Mouse (Mus musculus) liver, embryonic 16.5 days (tissue): ENCODE data around the gene Paqr6. TPM values are rescaled to one million over a fixed set of nuclear protein-coding genes. Genes with fewer than 3 reads are reported as not detected.

ENCODE experiments used
- ATAC-seq: fragments of 200-750 bp; cut with Nextera tagmentation; 2 replicates; pipeline ENCODE4 v1.8.0; 2017; ENCODE audit warnings: low read depth, mild to moderate bottlenecking, moderate number of reproducible peaks, moderate library complexity
- H3K27ac ChIP-seq: fragments of 300-500 bp; sonication (generic); 2 replicates; pipeline ENCODE4 v1.5.1; 2014; ENCODE audit warnings: mild to moderate bottlenecking, low read length
- H3K27me3 ChIP-seq: fragments of 300-500 bp; sonication (generic); 2 replicates; pipeline ENCODE4 v1.6.1; 2014; ENCODE audit warnings: low read depth, low read length, mixed read lengths; ENCODE audit not compliant: control insufficient read depth, insufficient read depth
- H3K36me3 ChIP-seq: fragments of 300-500 bp; sonication (generic); 2 replicates; pipeline ENCODE4 v1.6.1; 2014; ENCODE audit warnings: mild to moderate bottlenecking; ENCODE audit not compliant: control insufficient read depth, insufficient read depth
- H3K4me1 ChIP-seq: fragments of 300-500 bp; sonication (generic); 2 replicates; pipeline ENCODE4 v1.6.1; 2014; ENCODE audit warnings: low read depth, low read length, mixed read lengths; ENCODE audit not compliant: control insufficient read depth
- H3K4me2 ChIP-seq: fragments of 300-500 bp; sonication (generic); 2 replicates; pipeline ENCODE4 v1.6.1; 2014; ENCODE audit warnings: low read depth, low read length, mixed read lengths
- H3K4me3 ChIP-seq: fragments of 300-500 bp; sonication (generic); 2 replicates; pipeline ENCODE4 v1.5.1; 2014; ENCODE audit warnings: low read depth, mild to moderate bottlenecking, low read length
- H3K9ac ChIP-seq: fragments of 300-500 bp; sonication (generic); 2 replicates; pipeline ENCODE4 v1.6.1; 2014; ENCODE audit warnings: low read depth, low read length
- H3K9me3 ChIP-seq: fragments of 300-500 bp; sonication (generic); replicated peaks from 2 replicates; pipeline ENCODE4 v1.6.1; 2016; ENCODE audit warnings: low read length; ENCODE audit not compliant: control insufficient read depth
- WGBS: fragments of 180-500 bp; shearing (Covaris S2); extraction: QIAGEN DNeasy Blood & Tissue Kit; methylation state at CpG from one replicate; pipeline ENCODE4 v1.1.7; 2014; ENCODE audit not compliant: insufficient replicate concordance; 5-methylcytosine and 5-hydroxymethylcytosine counted together
- polyA plus RNA-seq: library from polyadenylated mRNA; unstranded; fragments of >200 nt; fragmentation: Nextera tagmentation; extraction: Ambion mirVana; gene quantifications from 2 replicates; pipeline ENCODE4 v1.2.1, GENCODE M21; 2015

The Paqr6 gene
- polyA plus RNA-seq, 1 experiment from 2014 or later, result 7.0 TPM

DNA sequence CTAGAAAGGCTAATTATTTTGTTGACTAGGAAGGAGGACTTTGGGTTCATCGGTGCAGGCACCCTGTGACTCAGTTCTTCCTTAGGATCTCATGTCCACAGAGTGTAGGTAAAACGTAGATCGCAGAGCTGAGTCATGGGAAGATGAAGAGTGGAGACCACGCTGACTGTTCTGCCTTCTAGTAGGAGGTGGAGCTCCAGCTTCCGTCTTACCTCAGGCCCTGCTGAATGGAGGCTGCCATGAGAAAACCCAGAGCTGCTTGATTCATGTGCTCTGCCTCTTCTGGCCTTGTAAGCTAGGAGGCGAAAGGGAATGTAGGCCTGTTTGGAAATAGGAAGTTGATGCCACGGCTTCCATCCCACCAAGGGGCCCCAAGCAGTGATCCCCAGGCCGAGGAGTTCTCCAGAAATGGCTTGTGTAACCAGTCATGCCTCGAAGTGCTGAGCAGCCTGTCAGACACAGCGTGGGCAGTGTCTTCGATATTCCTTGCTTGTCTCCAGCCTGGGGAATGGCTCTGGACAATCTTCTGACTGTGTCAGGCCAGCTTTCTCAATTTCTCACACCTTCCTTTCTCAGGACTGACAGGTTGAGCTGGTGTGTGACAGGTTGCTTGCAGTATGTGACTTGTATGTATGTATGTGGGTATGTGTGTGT is 26.9 kb upstream of the Paqr6 start:
- Histone ChIP-seq H3K27ac (peak overlapping the region; percentile 89), H3K9ac (peak overlapping the region; percentile 93), H3K27me3 (no peaks in the 10 kb centered on the region), H3K36me3 (peaks cover 4% of the 10 kb centered on the region), H3K9me3 (no peaks in the 10 kb centered on the region), H3K4me3 (peak overlapping the region; percentile 87), H3K4me1 (peaks cover 45% of the 10 kb centered on the region), H3K4me2 (peak overlapping the region; percentile 86)
- peak; percentile 43 for ATAC-seq
- 20% methylated on average over 11 of the region's 11 CpGs for WGBS

GRCm38 (mm10) chr3:88338316-88338715 is 26.1 kb upstream of the Paqr6 start:
- Histone ChIP-seq H3K4me3 (peak overlapping the region; percentile 27), H3K9me3 (no peaks in the 10 kb centered on the region), H3K4me1 (peaks cover 45% of the 10 kb centered on the region), H3K4me2 (peak overlapping the region; percentile 86), H3K27ac (peak overlapping the region; percentile 79), H3K9ac (peak overlapping the region; percentile 48), H3K36me3 (peaks cover 12% of the 10 kb centered on the region), H3K27me3 (no peaks in the 10 kb centered on the region)
- 22% methylated on average over 7 of the region's 7 CpGs for WGBS
- ATAC-seq, result peak; percentile 42

- Histone ChIP-seq H3K27ac (peak overlapping the region; percentile 79), H3K27me3 (no peaks in the 10 kb centered on the region), H3K9me3 (no peaks in the 10 kb centered on the region), H3K9ac (peak overlapping the region; percentile 48), H3K4me3 (peak overlapping the region; percentile 27), H3K4me1 (peaks cover 40% of the 10 kb centered on the region), H3K4me2 (peak overlapping the region; percentile 86), H3K36me3 (peaks cover 19% of the 10 kb centered on the region)
- no peak for ATAC-seq
- 54% methylated on average over 3 of the region's 3 CpGs for WGBS
Measured at GRCm38 (mm10) chr3:88339006-88339405, 25.4 kb upstream of the Paqr6 start.

GRCm38 (mm10) chr3:88350732-88351131 is 13.7 kb upstream of the Paqr6 start:
- Histone ChIP-seq H3K27ac (no peak overlapping the region), H3K27me3 (no peaks in the 10 kb centered on the region), H3K9me3 (no peaks in the 10 kb centered on the region), H3K36me3 (peaks cover 91% of the 10 kb centered on the region), H3K4me3 (no peak overlapping the region), H3K9ac (no peak overlapping the region), H3K4me1 (no peaks in the 10 kb centered on the region), H3K4me2 (no peak overlapping the region)
- 88% methylated on average over 13 of the region's 13 CpGs for WGBS
- no peak for ATAC-seq

DNA sequence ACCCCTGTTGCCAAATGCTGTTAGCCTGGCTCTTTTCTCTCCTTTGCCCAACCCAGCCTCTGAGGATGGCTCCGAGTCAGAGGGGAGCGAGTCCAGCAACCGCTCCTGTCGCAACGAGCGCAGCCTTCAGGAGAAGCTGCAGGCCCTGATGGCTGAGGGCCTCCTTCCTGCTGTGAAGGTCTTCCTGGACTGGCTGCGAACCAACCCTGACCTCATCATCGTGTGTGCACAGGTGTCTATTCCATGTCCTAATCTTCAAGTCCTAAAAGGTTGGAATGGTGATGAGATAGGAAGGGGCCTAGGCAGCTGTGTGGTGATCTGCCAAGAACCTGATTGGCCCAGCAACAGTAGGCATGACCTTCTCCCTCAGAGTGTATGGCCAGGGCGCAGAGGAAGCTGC is 11.5 kb upstream of the Paqr6 start:
- 89% methylated on average over 9 of the region's 9 CpGs for WGBS
- Histone ChIP-seq H3K9me3 (no peaks in the 10 kb centered on the region), H3K4me2 (no peak overlapping the region), H3K27me3 (no peaks in the 10 kb centered on the region), H3K9ac (no peak overlapping the region), H3K4me3 (no peak overlapping the region), H3K36me3 (peaks cover 92% of the 10 kb centered on the region), H3K4me1 (no peaks in the 10 kb centered on the region), H3K27ac (no peak overlapping the region)
- no peak for ATAC-seq

GRCm38 (mm10) chr3:88354396-88355165 is 9.8 kb upstream of the Paqr6 start:
- H3K4me3 ChIP-seq, result no peak overlapping the region
- no peaks in the 10 kb centered on the region for H3K4me1 ChIP-seq
- no peaks in the 10 kb centered on the region for H3K9me3 ChIP-seq
- no peak for ATAC-seq
- H3K36me3 ChIP-seq, result peaks cover 96% of the 10 kb centered on the region
- H3K27me3 ChIP-seq, result no peaks in the 10 kb centered on the region
- no peak overlapping the region for H3K27ac ChIP-seq
- H3K9ac ChIP-seq, result no peak overlapping the region
- 91% methylated on average over 8 of the region's 8 CpGs for WGBS
- H3K4me2 ChIP-seq, result no peak overlapping the region

DNA sequence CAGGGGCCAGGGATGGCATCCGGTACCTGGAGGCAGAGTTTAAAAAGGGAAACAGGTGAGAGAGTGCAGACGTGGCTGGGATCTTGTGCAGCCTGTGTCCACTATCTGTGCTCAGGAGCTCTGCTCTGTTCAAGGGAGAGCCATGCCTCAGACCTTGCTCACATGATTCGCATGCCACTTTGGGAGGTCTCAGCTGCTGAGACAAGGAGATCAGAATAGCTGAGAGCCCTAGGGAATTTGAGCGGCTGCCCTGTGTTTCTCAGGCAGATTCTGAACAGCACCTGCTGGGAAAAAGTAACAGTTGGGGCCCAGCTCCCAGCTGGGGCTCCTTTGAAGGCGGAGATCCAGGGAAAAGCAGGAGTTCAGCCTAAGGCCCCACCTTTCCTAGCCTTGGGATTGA is 4.8 kb upstream of the Paqr6 start:
- Histone ChIP-seq H3K36me3 (peaks cover 73% of the 10 kb centered on the region), H3K4me2 (no peak overlapping the region), H3K4me1 (peaks cover 37% of the 10 kb centered on the region), H3K9me3 (no peaks in the 10 kb centered on the region), H3K27me3 (no peaks in the 10 kb centered on the region), H3K27ac (0 out of 2 replicates have a peak overlapping the region, but pooled peaks have one; percentile 5), H3K4me3 (no peak overlapping the region), H3K9ac (no peak overlapping the region)
- no peak for ATAC-seq
- WGBS, result 83% methylated on average over 5 of the region's 5 CpGs

DNA sequence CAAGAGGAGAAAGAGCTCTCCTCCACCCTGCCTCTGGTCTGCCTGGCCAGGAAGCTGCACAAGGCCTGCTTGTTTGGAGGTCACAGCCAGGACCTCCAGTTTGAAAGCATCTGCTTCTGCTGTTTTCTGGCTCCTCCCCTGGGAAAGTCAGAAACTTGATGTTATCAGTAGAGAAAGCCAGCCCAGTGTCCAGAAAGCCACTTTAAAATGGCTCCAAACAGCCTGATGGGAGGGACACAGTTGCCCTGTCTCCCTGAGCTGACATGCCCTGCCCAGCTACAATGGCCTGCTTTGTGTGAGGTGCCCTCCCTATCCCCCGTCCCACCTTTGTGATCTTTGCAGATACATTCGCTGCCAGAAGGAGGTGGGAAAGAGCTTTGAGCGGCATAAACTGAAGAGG is 4.4 kb upstream of the Paqr6 start:
- Histone ChIP-seq H3K4me3 (no peak overlapping the region), H3K27me3 (peaks cover 2% of the 10 kb centered on the region; the same call in 1 of the 2 replicates), H3K9me3 (no peaks in the 10 kb centered on the region), H3K9ac (no peak overlapping the region), H3K4me1 (peaks cover 42% of the 10 kb centered on the region), H3K36me3 (peaks cover 69% of the 10 kb centered on the region), H3K27ac (0 out of 2 replicates have a peak overlapping the region, but pooled peaks have one; percentile 5), H3K4me2 (no peak overlapping the region)
- no peak for ATAC-seq
- WGBS, result 75% methylated on average over 3 of the region's 3 CpGs

- Histone ChIP-seq H3K27ac (no peak overlapping the region), H3K4me2 (no peak overlapping the region), H3K27me3 (peaks cover 13% of the 10 kb centered on the region), H3K4me3 (no peak overlapping the region), H3K4me1 (peaks cover 51% of the 10 kb centered on the region), H3K36me3 (peaks cover 58% of the 10 kb centered on the region), H3K9me3 (no peaks in the 10 kb centered on the region), H3K9ac (no peak overlapping the region)
- WGBS, result 50% methylated on average over 6 of the region's 6 CpGs
- no peak for ATAC-seq
Measured at GRCm38 (mm10) chr3:88361096-88361495, 3.3 kb upstream of the Paqr6 start.
